Comparison of ENCODE assay signal across 16 mouse cellular contexts in the genomic region with DNA sequence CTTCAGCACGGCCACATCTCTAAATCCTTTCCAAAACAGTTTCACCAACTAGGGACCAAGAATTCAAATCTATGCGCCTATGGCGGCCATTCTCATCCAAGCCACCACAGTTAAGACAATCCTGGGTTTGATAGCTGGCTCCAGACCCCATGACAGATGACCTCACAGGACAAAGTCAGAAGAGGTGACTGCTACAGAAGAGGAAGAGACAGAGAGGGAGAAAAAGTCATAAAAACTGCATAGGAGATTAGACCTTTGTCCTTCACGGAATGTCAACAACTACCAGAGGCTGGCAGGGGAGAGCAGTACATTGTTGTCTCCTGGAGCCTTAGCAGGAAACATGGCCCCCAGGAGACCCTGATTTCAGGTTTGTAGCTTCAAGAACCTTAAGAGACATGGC.
"Had no signal": no experiment of that assay in that cellular context is flagged by ENCODE, and none has a peak within 500 bp of the region (broad histone marks: within the 10 kb centered on the region; RNA-seq: fewer than 3 reads in every experiment).

No protein-coding gene starts in this region.

- H3K4me3 ChIP-seq: midbrain, embryonic 10.5 days; midbrain, embryonic 13.5 days; midbrain, embryonic 15.5 days; myocyte; neural tube, embryonic 12.5 days had no signal

- H3K36me3 ChIP-seq: midbrain, embryonic 10.5 days; midbrain, embryonic 13.5 days; midbrain, embryonic 15.5 days; neural tube, embryonic 12.5 days had no signal

- H3K9me3 ChIP-seq: midbrain, embryonic 10.5 days; midbrain, embryonic 13.5 days; midbrain, embryonic 15.5 days; neural tube, embryonic 12.5 days had no signal

- H3K4me2 ChIP-seq: lung, embryonic 14.5 days; midbrain, embryonic 13.5 days; midbrain, embryonic 15.5 days; neural tube, embryonic 12.5 days had no signal

- H3K4me1 ChIP-seq: neural tube, embryonic 12.5 days had no signal

- H3K27ac ChIP-seq: liver, embryonic 14.5 days; midbrain, embryonic 10.5 days; midbrain, embryonic 13.5 days; midbrain, embryonic 15.5 days; neural tube, embryonic 12.5 days had no signal

- H3K27me3 ChIP-seq: midbrain, embryonic 15.5 days; neural tube, embryonic 12.5 days had no signal

- H3K9ac ChIP-seq: liver, embryonic 14.5 days; lung, embryonic 14.5 days; midbrain, embryonic 13.5 days; midbrain, embryonic 15.5 days; neural tube, embryonic 12.5 days had no signal

- DNase-seq: lung, adult 18-20 months; lung, embryonic 14.5 days; lung, postnatal 10 days; lung, postnatal 4 days; right cerebral cortex, postnatal 14 days; right cerebral cortex, postnatal 4 days; spleen, adult 18-20 months; thymus, adult 18-20 months; thymus, postnatal 14 days; thymus, postnatal 4 days had no signal

- ATAC-seq: midbrain, embryonic 13.5 days; midbrain, embryonic 15.5 days had no signal
